Mouse (Mus musculus): ENCODE data around the gene Mta3.

Gene Mta3

GRCm38 (mm10) chr17:83706116-83706593, at the start of gene Mta3:
Gene Mta3, plus strand, starts transcription at chr17:83706163.
- peak in 1 of 2 experiments; percentile 43 for DNase-seq (ENCODE audit: low spot score in 2 of 2)

GRCm38 (mm10) chr17:83657375-83657774, 48.6 kb upstream of the Mta3 start:
- DNase-seq (ENCODE audit: low spot score in 2 of 2), result no peak

- DNase-seq (ENCODE audit: low spot score in 2 of 2), result no peak
Observed at GRCm38 (mm10) chr17:83658943-83659342, 47.0 kb upstream of the Mta3 start.

- no peak for DNase-seq (ENCODE audit: low spot score in 2 of 2)
Observed at GRCm38 (mm10) chr17:83664761-83665160, 41.2 kb upstream of the Mta3 start.

- no peak for DNase-seq (ENCODE audit: low spot score in 2 of 2)
Observed at GRCm38 (mm10) chr17:83666597-83667287, 39.2 kb upstream of the Mta3 start.

GRCm38 (mm10) chr17:83667934-83668690, 37.9 kb upstream of the Mta3 start:
- DNase-seq (ENCODE audit: low spot score in 2 of 2), result no peak

GRCm38 (mm10) chr17:83672685-83673084, 33.3 kb upstream of the Mta3 start:
- DNase-seq (ENCODE audit: low spot score in 2 of 2), result no peak

GRCm38 (mm10) chr17:83677370-83677769, 28.6 kb upstream of the Mta3 start:
- no peak for DNase-seq (ENCODE audit: low spot score in 2 of 2)

- no peak for DNase-seq (ENCODE audit: low spot score in 2 of 2)
Observed at GRCm38 (mm10) chr17:83681977-83682376, 24.0 kb upstream of the Mta3 start.

GRCm38 (mm10) chr17:83684475-83684874, 21.5 kb upstream of the Mta3 start:
- DNase-seq (ENCODE audit: low spot score in 2 of 2), result no peak

- DNase-seq (ENCODE audit: low spot score in 2 of 2), result no peak
Observed at GRCm38 (mm10) chr17:83690418-83690817, 15.5 kb upstream of the Mta3 start.

GRCm38 (mm10) chr17:83691379-83691778, 14.6 kb upstream of the Mta3 start:
- no peak for DNase-seq (ENCODE audit: low spot score in 2 of 2)

- DNase-seq (ENCODE audit: low spot score in 2 of 2), result no peak
Observed at GRCm38 (mm10) chr17:83693941-83694340, 12.0 kb upstream of the Mta3 start.

- no peak for DNase-seq (ENCODE audit: low spot score in 2 of 2)
Observed at GRCm38 (mm10) chr17:83695785-83696184, 10.2 kb upstream of the Mta3 start.

- no peak for DNase-seq (ENCODE audit: low spot score in 2 of 2)
Observed at GRCm38 (mm10) chr17:83699062-83699724, 6.8 kb upstream of the Mta3 start.

- DNase-seq (ENCODE audit: low spot score in 2 of 2), result no peak
Observed at GRCm38 (mm10) chr17:83700125-83700524, 5.8 kb upstream of the Mta3 start.

- no peak for DNase-seq (ENCODE audit: low spot score in 2 of 2)
Observed at GRCm38 (mm10) chr17:83704469-83704868, 1.5 kb upstream of the Mta3 start.

GRCm38 (mm10) chr17:83705352-83706115, 429 bp upstream of the Mta3 start:
- peak in 1 of 2 experiments; percentile 39 for DNase-seq (ENCODE audit: low spot score in 2 of 2)

- no peak for DNase-seq (ENCODE audit: low spot score in 2 of 2)
Observed at GRCm38 (mm10) chr17:83706594-83707126, 697 bp downstream of the Mta3 start.

- no peak for DNase-seq (ENCODE audit: low spot score in 2 of 2)
Observed at GRCm38 (mm10) chr17:83707372-83707771, 1.4 kb downstream of the Mta3 start.

- DNase-seq (ENCODE audit: low spot score in 2 of 2), result no peak
Observed at GRCm38 (mm10) chr17:83707846-83708245, 1.9 kb downstream of the Mta3 start.
